Mouse (Mus musculus) limb, embryonic 14.5 days (tissue): ENCODE results near the gene Taar7d. TPM values are rescaled to one million over a fixed set of nuclear protein-coding genes. Genes with fewer than 3 reads are reported as not detected.

Experiments
- ATAC-seq: fragments of 200-750 bp; cut with Nextera tagmentation; 2 replicates; pipeline ENCODE4 v1.8.0; 2017; ENCODE audit warnings: low read depth, moderate number of reproducible peaks, moderate TSS enrichment; ENCODE audit not compliant: low FRiP score
- DNase-seq: peaks from one replicate; pipeline ENCODE4 v3.0.0-alpha.2; 2015; ENCODE audit warnings: low spot score
- H3K27ac ChIP-seq: fragments of 300-500 bp; sonication (generic); replicated peaks from 2 replicates; pipeline ENCODE4 v1.5.1; 2014; ENCODE audit warnings: low read depth, mild to moderate bottlenecking, low read length, moderate library complexity, mixed read lengths
- H3K27me3 ChIP-seq: fragments of 300-500 bp; sonication (generic); 2 replicates; pipeline ENCODE4 v1.6.1; 2014; ENCODE audit warnings: low read length, mixed read lengths; ENCODE audit not compliant: control insufficient read depth, insufficient read depth
- H3K36me3 ChIP-seq: fragments of 300-500 bp; sonication (generic); 2 replicates; pipeline ENCODE4 v1.6.1; 2014; ENCODE audit warnings: mild to moderate bottlenecking, low read length, moderate library complexity, mixed read lengths; ENCODE audit not compliant: control insufficient read depth, insufficient read depth
- H3K4me1 ChIP-seq: fragments of 300-500 bp; sonication (generic); 2 replicates; pipeline ENCODE4 v1.6.1; 2014; ENCODE audit warnings: antibody characterized with exemption, low read length, mixed read lengths; ENCODE audit not compliant: control insufficient read depth, insufficient read depth
- H3K4me2 ChIP-seq: fragments of 300-500 bp; sonication (generic); replicated peaks from 2 replicates; pipeline ENCODE4 v1.6.1; 2014; ENCODE audit warnings: low read depth, mild to moderate bottlenecking, low read length, moderate library complexity; ENCODE audit not compliant: severe bottlenecking
- H3K4me3 ChIP-seq: fragments of 300-500 bp; sonication (generic); replicated peaks from 2 replicates; pipeline ENCODE4 v1.5.1; 2014; ENCODE audit warnings: low read length
- H3K9ac ChIP-seq: fragments of 300-500 bp; sonication (generic); 2 replicates; pipeline ENCODE4 v1.6.1; 2014; ENCODE audit warnings: mild to moderate bottlenecking, low read depth, low read length, moderate library complexity; ENCODE audit not compliant: severe bottlenecking
- H3K9me3 ChIP-seq: fragments of 300-500 bp; sonication (generic); 2 replicates; pipeline ENCODE4 v1.6.1; 2016; ENCODE audit warnings: low read length; ENCODE audit not compliant: control insufficient read depth
- POLR2A ChIP-seq: fragments of 200-500 bp; IDR thresholded peaks from 2 replicates; pipeline ENCODE4 v1.8.0; 2012; ENCODE audit warnings: inconsistent platforms, mild to moderate bottlenecking, moderate library complexity, borderline replicate concordance; ENCODE audit not compliant: insufficient read depth, insufficient read length; ENCODE audit errors: extremely low read depth
- WGBS: fragments of 180-500 bp; shearing (Covaris S2); extraction: QIAGEN DNeasy Blood & Tissue Kit; methylation state at CpG from one replicate; pipeline ENCODE4 v1.1.7; 2014; 5-methylcytosine and 5-hydroxymethylcytosine counted together
- polyA plus RNA-seq, 2 experiments: library from polyadenylated mRNA; depleted of rRNA in 1 of 2; stranded (reverse) in 1 of 2; unstranded in 1 of 2; fragments of >200 nt; fragmentation: Nextera tagmentation in 1 of 2; extraction: Ambion mirVana in 1 of 2; gene quantifications; 2 replicates each; pipeline versions ENCODE4 v1.2.1 to v1.2.3; 2012 to 2014

The Taar7d gene
- polyA plus RNA-seq (2012; rRNA removed) (not detected in 2 replicates), polyA plus RNA-seq (2014; fragmentation: Nextera tagmentation; extraction: Ambion mirVana) (not detected in 2 replicates)

DNA sequence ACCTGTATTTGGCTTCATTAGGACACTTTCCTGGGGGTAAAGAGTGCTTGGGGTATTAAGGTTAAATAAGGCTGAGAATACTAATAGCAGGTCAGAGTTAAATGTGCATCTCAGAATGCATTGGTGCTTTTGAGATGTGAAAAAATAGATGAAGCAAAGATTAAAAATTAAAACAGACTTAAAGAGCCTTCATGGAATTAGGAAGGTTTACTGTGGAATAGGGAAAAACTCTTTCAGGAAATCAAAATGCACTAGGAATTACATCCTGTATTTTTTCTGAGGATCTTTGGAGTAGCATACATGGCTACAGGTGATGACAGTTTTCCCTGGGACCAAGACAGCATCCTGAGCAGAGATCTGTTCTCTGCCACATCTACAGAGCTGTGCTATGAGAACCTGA, at the start of gene Taar7d:
Gene Taar7d (plus strand): TSS at position 301 of the 400 bp plus-strand sequence.
- no peak for ATAC-seq
- Histone ChIP-seq H3K36me3 (no peaks in the 10 kb centered on the region), H3K4me1 (no peaks in the 10 kb centered on the region), H3K4me2 (no peak within 1 kb of the TSS), H3K9ac (no peak within 1 kb of the TSS), H3K27ac (no peak within 1 kb of the TSS), H3K27me3 (no peaks in the 10 kb centered on the region), H3K9me3 (no peaks in the 10 kb centered on the region), H3K4me3 (no peak within 1 kb of the TSS)
- TF ChIP-seq POLR2A = no peak
- DNase-seq = no peak

- Histone ChIP-seq H3K27ac (no peak overlapping the region), H3K36me3 (no peaks in the 10 kb centered on the region), H3K4me1 (no peaks in the 10 kb centered on the region), H3K4me3 (no peak overlapping the region), H3K4me2 (no peak overlapping the region), H3K9me3 (no peaks in the 10 kb centered on the region), H3K27me3 (no peaks in the 10 kb centered on the region), H3K9ac (no peak overlapping the region)
- WGBS = 55% methylated on average over 4 of the region's 4 CpGs
- no peak for ATAC-seq
- no peak for TF ChIP-seq POLR2A
- DNase-seq = no peak
Observed at GRCm38 (mm10) chr10:23977958-23978357, 49.1 kb upstream of the Taar7d start.

- H3K4me1 ChIP-seq = no peaks in the 10 kb centered on the region
- no peaks in the 10 kb centered on the region for H3K27me3 ChIP-seq
- H3K9me3 ChIP-seq = no peaks in the 10 kb centered on the region
- H3K4me3 ChIP-seq = no peak overlapping the region
- 42% methylated on average over 16 of the region's 16 CpGs for WGBS
- H3K27ac ChIP-seq = no peak overlapping the region
- H3K4me2 ChIP-seq = no peak overlapping the region
- ATAC-seq (peak; percentile 60), DNase-seq (peak; percentile 54)
- no peaks in the 10 kb centered on the region for H3K36me3 ChIP-seq
- TF ChIP-seq POLR2A = no peak
- H3K9ac ChIP-seq = no peak overlapping the region
Observed at GRCm38 (mm10) chr10:23978901-23979705, 47.9 kb upstream of the Taar7d start.

DNA sequence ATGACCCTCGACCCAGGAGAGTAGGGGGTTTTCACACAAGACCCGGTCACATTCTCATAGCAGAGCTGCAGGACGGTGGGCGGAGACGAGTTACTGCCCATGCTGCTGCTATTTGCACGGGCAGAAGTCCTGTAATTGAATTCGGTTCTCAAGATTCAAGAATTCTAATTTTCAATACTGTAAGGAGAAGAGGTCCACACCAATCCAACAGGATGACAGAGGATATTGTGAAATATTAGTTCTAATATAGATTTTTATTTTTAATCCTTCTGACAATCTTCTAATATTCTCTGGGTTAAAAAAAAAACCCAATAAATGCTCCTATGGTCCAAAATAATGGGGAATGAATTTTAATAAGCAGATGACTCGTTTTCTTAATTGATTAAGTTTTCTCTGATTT, 41.5 kb upstream of the Taar7d start, which contains the start of gene Taar6:
Gene Taar6 (minus strand): TSS at position 101 of the 400 bp plus-strand sequence.
- Histone ChIP-seq H3K9me3 (no peaks in the 10 kb centered on the region), H3K36me3 (no peaks in the 10 kb centered on the region), H3K9ac (no peak within 1 kb of the TSS), H3K4me1 (no peaks in the 10 kb centered on the region), H3K27me3 (no peaks in the 10 kb centered on the region), H3K27ac (no peak within 1 kb of the TSS), H3K4me2 (no peak within 1 kb of the TSS), H3K4me3 (no peak within 1 kb of the TSS)
- DNase-seq (no peak), ATAC-seq (no peak)
- WGBS = 81% methylated on average over 8 of the region's 8 CpGs
- no peak for TF ChIP-seq POLR2A

DNA sequence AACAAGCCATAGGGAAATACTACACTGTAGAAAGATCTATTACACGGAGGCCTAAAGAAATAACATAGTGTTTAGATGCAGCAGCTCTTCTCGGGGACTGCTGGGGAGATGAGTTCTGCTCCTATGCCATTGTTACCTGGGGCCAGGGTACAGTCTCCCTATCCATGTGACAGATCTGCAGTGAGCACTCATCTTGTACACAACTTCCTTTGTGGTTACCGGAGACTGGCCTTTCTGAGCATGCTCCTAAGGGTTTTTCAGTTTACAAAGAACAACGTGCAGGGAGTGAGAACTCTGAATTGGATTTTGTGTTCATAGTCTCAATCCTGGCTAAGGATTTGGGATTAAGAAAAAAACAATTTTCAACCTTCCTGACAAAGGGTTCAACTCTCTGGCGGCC, 40.6 kb upstream of the Taar7d start:
- H3K27ac ChIP-seq = no peak overlapping the region
- H3K9ac ChIP-seq = no peak overlapping the region
- no peak for DNase-seq
- TF ChIP-seq POLR2A = no peak
- H3K27me3 ChIP-seq = no peaks in the 10 kb centered on the region
- no peak for ATAC-seq
- 75% methylated on average over 5 of the region's 5 CpGs for WGBS
- no peaks in the 10 kb centered on the region for H3K4me1 ChIP-seq
- no peaks in the 10 kb centered on the region for H3K9me3 ChIP-seq
- H3K4me3 ChIP-seq = no peak overlapping the region
- no peaks in the 10 kb centered on the region for H3K36me3 ChIP-seq
- H3K4me2 ChIP-seq = no peak overlapping the region
